Mouse (Mus musculus): ENCODE data around the gene Gm37240. TPM values are rescaled to one million over a fixed set of nuclear protein-coding genes. Genes with fewer than 3 reads are reported as not detected.

Gm37240 gene
- polyA plus RNA-seq, 1 experiment = 0.26 TPM

- no peak for DNase-seq (ENCODE audit: extremely low spot score in 1 of 2, low spot score in 1 of 2)
These were observed 241.8 kb downstream of the Gm37240 start for GRCm38 (mm10) chr3:85645517-85646004.

- DNase-seq (ENCODE audit: extremely low spot score in 1 of 2, low spot score in 1 of 2) = no peak
These were observed 242.5 kb downstream of the Gm37240 start for GRCm38 (mm10) chr3:85644814-85645213.

GRCm38 (mm10) chr3:85641751-85642150, 245.6 kb downstream of the Gm37240 start:
- DNase-seq (ENCODE audit: extremely low spot score in 1 of 2, low spot score in 1 of 2) = no peak

GRCm38 (mm10) chr3:85636716-85637447, 250.4 kb downstream of the Gm37240 start:
- DNase-seq (ENCODE audit: extremely low spot score in 1 of 2, low spot score in 1 of 2) = peak in 1 of 2 experiments; percentile 56

GRCm38 (mm10) chr3:85635591-85635990, 251.7 kb downstream of the Gm37240 start:
- no peak for DNase-seq (ENCODE audit: extremely low spot score in 1 of 2, low spot score in 1 of 2)

GRCm38 (mm10) chr3:85635126-85635419, 252.2 kb downstream of the Gm37240 start:
- no peak for DNase-seq (ENCODE audit: extremely low spot score in 1 of 2, low spot score in 1 of 2)

GRCm38 (mm10) chr3:85634389-85635125, 252.8 kb downstream of the Gm37240 start:
- DNase-seq (ENCODE audit: extremely low spot score in 1 of 2, low spot score in 1 of 2) = no peak

GRCm38 (mm10) chr3:85633733-85634132, 253.6 kb downstream of the Gm37240 start:
- no peak for DNase-seq (ENCODE audit: extremely low spot score in 1 of 2, low spot score in 1 of 2)

- DNase-seq (ENCODE audit: extremely low spot score in 1 of 2, low spot score in 1 of 2) = peak in 1 of 2 experiments; percentile 44
These were observed 257.3 kb downstream of the Gm37240 start for GRCm38 (mm10) chr3:85629895-85630510.

- DNase-seq (ENCODE audit: extremely low spot score in 1 of 2, low spot score in 1 of 2) = no peak
These were observed 267.6 kb downstream of the Gm37240 start for GRCm38 (mm10) chr3:85619751-85620150.

- DNase-seq (ENCODE audit: extremely low spot score in 1 of 2, low spot score in 1 of 2) = peak in 1 of 2 experiments; percentile 51
These were observed 268.0 kb downstream of the Gm37240 start for GRCm38 (mm10) chr3:85619345-85619744.

GRCm38 (mm10) chr3:85618885-85619284, 268.4 kb downstream of the Gm37240 start:
- no peak for DNase-seq (ENCODE audit: extremely low spot score in 1 of 2, low spot score in 1 of 2)

- DNase-seq (ENCODE audit: extremely low spot score in 1 of 2, low spot score in 1 of 2) = no peak
These were observed 270.9 kb downstream of the Gm37240 start for GRCm38 (mm10) chr3:85616389-85616788.

GRCm38 (mm10) chr3:85607753-85608152, 279.6 kb downstream of the Gm37240 start:
- DNase-seq (ENCODE audit: extremely low spot score in 1 of 2, low spot score in 1 of 2) = no peak

GRCm38 (mm10) chr3:85606912-85607311, 280.4 kb downstream of the Gm37240 start:
- DNase-seq (ENCODE audit: extremely low spot score in 1 of 2, low spot score in 1 of 2) = no peak

- no peak for DNase-seq (ENCODE audit: extremely low spot score in 1 of 2, low spot score in 1 of 2)
These were observed 283.5 kb downstream of the Gm37240 start for GRCm38 (mm10) chr3:85603811-85604210.

GRCm38 (mm10) chr3:85601841-85602305, 285.4 kb downstream of the Gm37240 start:
- DNase-seq (ENCODE audit: extremely low spot score in 1 of 2, low spot score in 1 of 2) = no peak

- no peak for DNase-seq (ENCODE audit: extremely low spot score in 1 of 2, low spot score in 1 of 2)
These were observed 287.8 kb downstream of the Gm37240 start for GRCm38 (mm10) chr3:85599526-85599925.

GRCm38 (mm10) chr3:85594452-85594851, 292.9 kb downstream of the Gm37240 start:
- DNase-seq (ENCODE audit: extremely low spot score in 1 of 2, low spot score in 1 of 2) = no peak

GRCm38 (mm10) chr3:85592640-85593252, 294.6 kb downstream of the Gm37240 start:
- DNase-seq (ENCODE audit: extremely low spot score in 1 of 2, low spot score in 1 of 2) = no peak

GRCm38 (mm10) chr3:85592067-85592466, 295.3 kb downstream of the Gm37240 start:
- DNase-seq (ENCODE audit: extremely low spot score in 1 of 2, low spot score in 1 of 2) = no peak

Measured in frontal cortex, adult 2 months (tissue).